Mouse (Mus musculus): ENCODE data around the gene Olfr356. TPM values are rescaled to one million over a fixed set of nuclear protein-coding genes. Genes with fewer than 3 reads are reported as not detected.

The Olfr356 gene
- not detected in 2 replicates for total RNA-seq (2017)

- ATAC-seq (replicated peaks; ENCODE audit: low read depth, poor library complexity, severe bottlenecking): no peak
These were observed at the start of gene Olfr356 for GRCm38 (mm10) chr2:36936821-36937220. Gene Olfr356, plus strand, starts transcription at chr2:36937121.

- no peak for ATAC-seq (replicated peaks; ENCODE audit: low read depth, poor library complexity, severe bottlenecking)
These were observed 44.1 kb upstream of the Olfr356 start, which contains the start of gene Olfr353 for GRCm38 (mm10) chr2:36892836-36893235. Gene Olfr353, minus strand, starts transcription at chr2:36892936.

- ATAC-seq (replicated peaks; ENCODE audit: low read depth, poor library complexity, severe bottlenecking): no peak
These were observed 39.8 kb upstream of the Olfr356 start for GRCm38 (mm10) chr2:36897114-36897513.

- ATAC-seq (replicated peaks; ENCODE audit: low read depth, poor library complexity, severe bottlenecking): no peak
These were observed 31.5 kb upstream of the Olfr356 start, which contains the start of gene Olfr354 for GRCm38 (mm10) chr2:36905380-36905779. Gene Olfr354, plus strand, starts transcription at chr2:36905680.

GRCm38 (mm10) chr2:36928797-36929196, 8.1 kb upstream of the Olfr356 start, which contains the start of gene Olfr355:
Gene Olfr355, minus strand, starts transcription at chr2:36928897.
- no peak for ATAC-seq (replicated peaks; ENCODE audit: low read depth, poor library complexity, severe bottlenecking)

Other genes with a start within 250 kb of the Olfr356 start
- gene Olfr347, start 205.2 kb upstream of the Olfr356 start, total RNA-seq (2017): not detected in 2 replicates
- gene Olfr348, start 152.8 kb upstream of the Olfr356 start, total RNA-seq (2017): not detected in 2 replicates
- gene Olfr50, start 146.6 kb upstream of the Olfr356 start, total RNA-seq (2017): not detected in 2 replicates
- gene Olfr3, start 120.1 kb upstream of the Olfr356 start, total RNA-seq (2017): not detected in 2 replicates
- not detected in 2 replicates for gene Olfr350, start 90.8 kb upstream of the Olfr356 start, total RNA-seq (2017)
- not detected in 2 replicates for gene Olfr351, start 74.5 kb upstream of the Olfr356 start, total RNA-seq (2017)
- not detected in 2 replicates for gene Olfr352, start 68.7 kb upstream of the Olfr356 start, total RNA-seq (2017)
- not detected in 2 replicates for gene Olfr353, start 44.2 kb upstream of the Olfr356 start, total RNA-seq (2017)
- gene Olfr354, start 31.4 kb upstream of the Olfr356 start, total RNA-seq (2017): not detected in 2 replicates
- not detected in 2 replicates for gene Olfr355, start 8.2 kb upstream of the Olfr356 start, total RNA-seq (2017)
- gene Olfr357, start 56.7 kb downstream of the Olfr356 start, total RNA-seq (2017): not detected in 2 replicates
- gene Olfr358, start 72.2 kb downstream of the Olfr356 start, total RNA-seq (2017): not detected in 2 replicates
- gene Olfr360, start 128.6 kb downstream of the Olfr356 start, total RNA-seq (2017): not detected in 2 replicates
- not detected in 2 replicates for gene Olfr361, start 152.2 kb downstream of the Olfr356 start, total RNA-seq (2017)
- gene Olfr362, start 180.8 kb downstream of the Olfr356 start, total RNA-seq (2017): not detected in 2 replicates
- not detected in 2 replicates for gene Olfr364-ps1, start 202.2 kb downstream of the Olfr356 start, total RNA-seq (2017)

Measured in common myeloid progenitor, adult 5-6 weeks (primary cell).